Mouse (Mus musculus) c-Kit-negative CD71-positive TER-119-positive erythroid progenitor cells, embryonic 14.5 days (primary cell): ENCODE data around the gene Atxn2.

Experiments
- DNase-seq: peaks from one replicate; pipeline ENCODE4 v3.0.0-alpha.2; 2013; ENCODE audit warnings: low read depth, low spot score

The Atxn2 gene

DNA sequence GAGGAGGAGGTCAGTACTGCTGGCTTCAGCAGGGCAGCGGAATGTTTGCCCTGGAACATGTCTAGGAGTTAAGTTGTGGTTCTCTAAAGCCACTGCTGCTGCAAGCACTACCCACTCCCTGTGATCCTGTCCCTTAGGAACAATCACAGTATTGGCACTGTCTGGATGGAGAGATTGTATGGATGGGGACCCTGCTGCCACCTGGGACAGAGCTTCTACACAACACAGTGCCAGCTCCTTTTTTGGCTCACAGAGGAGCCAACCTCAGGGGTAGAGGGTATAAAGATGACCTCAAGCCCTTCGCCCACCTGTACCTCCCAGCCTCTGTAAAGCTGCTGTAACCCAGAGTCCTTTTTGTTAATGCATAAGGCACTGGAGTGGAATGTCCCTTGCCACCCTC is 105.5 kb downstream of the Atxn2 start:
- DNase-seq: no peak

DNA sequence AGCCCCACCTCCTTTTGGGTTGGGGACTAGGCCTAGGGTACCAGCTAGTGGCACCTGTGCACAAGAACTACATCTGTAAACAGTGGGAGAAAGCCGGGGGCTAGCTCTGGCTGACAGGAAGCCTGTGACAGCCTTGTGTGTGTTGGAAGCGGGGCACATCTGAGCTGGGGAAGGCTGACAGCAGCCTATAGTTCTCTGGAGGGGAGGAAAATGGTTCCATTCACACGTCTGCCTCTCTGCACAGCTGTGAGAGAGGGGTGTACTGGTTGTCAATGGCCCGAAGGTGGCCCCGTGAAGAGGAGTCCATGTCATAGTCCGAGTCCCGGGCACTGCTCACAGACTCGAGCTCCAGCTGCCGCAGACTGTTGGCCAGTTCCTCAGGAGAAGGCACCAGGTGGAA is 106.4 kb downstream of the Atxn2 start:
- DNase-seq: no peak

DNA sequence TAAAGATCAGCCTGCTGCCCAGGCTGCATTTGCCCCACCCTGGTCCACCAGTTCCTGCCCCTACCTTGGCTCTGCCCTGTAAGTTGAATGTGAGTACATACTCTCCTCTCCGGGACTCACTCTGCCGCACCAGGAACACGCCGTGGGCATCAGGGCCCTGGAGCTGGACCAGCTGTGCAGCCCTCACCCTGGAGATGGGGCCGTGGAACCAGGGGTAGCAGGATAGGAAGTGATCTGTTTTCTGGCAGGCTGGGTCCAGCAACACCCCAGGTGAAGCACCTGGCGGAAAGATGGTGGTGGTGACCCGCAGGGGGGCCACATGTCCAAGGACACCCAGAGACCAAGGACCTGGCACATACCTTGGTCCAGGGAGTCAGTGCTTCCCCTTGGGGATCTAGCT is 107.3 kb downstream of the Atxn2 start:
- DNase-seq: no peak

DNA sequence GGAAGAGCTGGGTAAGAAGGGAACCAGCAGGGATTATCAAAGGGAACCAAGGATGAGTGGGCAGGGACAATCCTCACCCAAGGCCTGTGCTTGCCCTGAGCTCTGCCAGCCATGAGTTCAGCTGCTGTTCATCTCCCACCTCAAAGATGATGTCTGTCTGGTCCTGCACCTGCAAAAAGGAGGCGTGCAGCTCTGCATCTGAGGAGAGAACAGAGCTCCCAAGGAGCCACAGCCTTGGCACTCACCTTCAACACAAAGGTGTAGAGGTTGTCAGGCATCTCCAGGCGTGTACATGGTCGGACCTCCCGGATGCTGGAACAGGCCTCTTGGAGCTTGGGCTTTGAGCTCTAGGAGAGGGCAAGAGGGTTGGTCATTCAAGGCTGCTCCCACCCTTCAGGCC is 107.7 kb downstream of the Atxn2 start:
- no peak for DNase-seq

DNA sequence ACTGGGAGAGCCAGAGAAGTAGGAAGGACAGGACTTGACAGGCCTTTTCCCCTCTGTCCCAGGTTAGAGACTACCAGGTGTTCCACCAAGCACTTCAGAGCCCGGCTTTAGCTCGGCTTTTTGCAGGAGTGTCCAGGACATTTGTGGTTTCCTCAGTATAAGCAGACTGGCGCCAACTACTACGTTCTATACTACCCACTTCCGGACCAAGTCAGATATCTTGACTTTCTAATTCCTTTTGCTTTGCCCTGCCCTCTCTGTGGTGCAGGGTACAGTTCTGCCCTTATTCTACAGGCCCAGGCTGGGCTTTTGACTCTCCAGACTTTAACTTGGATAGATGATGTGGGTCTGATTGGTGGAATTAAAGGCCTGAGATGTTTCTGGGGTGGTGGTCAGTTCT is 108.4 kb downstream of the Atxn2 start:
- no peak for DNase-seq

DNA sequence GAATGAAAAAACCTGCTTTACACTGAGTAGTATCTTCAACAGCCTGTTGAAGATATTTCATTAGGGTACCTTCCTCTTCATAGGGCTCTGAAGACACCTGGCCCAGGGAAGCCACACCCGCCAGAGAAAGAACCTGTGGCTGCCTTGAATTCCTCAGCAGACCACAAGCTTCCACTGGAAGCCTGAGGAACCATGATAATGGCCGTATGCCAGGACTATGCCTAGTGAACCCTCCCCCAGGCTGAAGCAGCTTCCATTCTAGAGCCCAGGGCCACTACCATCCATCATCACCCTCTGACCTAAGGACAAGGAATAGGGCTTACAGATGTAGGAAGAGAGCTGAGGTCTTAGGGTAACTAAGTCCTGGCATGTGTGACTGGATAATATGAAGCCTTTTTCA is 109.0 kb downstream of the Atxn2 start:
- no peak for DNase-seq

DNA sequence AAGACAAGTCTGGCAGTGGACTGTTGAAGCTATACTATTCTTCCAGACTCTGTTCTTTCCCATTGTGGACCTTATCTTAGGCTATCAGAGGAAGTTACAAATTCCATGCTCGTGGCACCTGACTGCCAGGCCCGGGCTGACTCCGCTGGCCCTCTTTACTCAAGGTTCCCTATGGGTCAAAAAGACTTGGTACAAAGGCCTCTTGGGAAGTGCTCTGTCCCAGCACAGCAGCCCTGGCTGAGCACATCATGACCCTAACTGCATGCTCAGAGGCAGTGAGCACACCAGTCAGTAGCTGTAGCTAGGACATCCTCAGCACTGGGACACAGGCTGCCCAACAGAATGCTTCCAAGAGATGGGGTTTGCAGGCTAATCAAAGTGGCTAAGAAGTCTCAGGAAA is 109.5 kb downstream of the Atxn2 start:
- DNase-seq: no peak

DNA sequence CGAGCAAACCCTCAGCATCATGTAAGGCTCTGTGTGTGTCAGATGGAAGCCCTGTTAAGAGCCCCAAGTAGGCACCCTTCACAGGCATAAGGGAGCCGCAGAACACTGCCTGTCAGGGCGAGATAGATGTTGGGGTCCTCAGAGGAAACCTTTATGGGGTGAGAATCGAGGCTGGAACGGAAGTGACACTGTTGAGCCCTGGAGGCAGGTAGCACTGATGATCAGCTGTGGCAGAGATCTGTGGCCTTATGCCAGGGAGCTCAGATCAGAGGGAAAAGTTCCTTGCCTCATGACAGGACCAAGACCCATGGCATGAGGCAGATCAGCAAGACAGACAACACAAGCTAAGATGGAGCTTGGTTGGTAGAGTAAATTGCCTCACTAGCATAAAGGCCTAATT is 110.0 kb downstream of the Atxn2 start:
- no peak for DNase-seq

DNA sequence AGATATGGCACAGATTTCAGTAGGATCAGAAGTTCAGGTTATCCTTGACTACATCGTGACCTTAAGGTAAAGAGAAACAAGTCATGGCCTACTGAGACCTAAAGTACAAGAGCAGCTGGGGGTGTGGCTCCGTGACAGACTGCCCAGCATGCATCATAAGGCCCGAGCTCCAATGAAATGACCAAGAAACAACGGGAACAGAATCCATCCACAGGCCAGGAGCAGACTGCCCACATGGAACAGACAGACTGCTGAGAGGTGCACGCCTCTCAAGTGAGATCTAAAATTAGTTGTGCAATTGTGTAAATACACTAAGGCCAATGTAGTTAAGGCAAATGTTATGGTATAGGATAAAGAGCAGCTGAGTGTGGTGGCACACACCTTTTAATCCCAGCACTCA is 110.4 kb downstream of the Atxn2 start:
- no peak for DNase-seq

DNA sequence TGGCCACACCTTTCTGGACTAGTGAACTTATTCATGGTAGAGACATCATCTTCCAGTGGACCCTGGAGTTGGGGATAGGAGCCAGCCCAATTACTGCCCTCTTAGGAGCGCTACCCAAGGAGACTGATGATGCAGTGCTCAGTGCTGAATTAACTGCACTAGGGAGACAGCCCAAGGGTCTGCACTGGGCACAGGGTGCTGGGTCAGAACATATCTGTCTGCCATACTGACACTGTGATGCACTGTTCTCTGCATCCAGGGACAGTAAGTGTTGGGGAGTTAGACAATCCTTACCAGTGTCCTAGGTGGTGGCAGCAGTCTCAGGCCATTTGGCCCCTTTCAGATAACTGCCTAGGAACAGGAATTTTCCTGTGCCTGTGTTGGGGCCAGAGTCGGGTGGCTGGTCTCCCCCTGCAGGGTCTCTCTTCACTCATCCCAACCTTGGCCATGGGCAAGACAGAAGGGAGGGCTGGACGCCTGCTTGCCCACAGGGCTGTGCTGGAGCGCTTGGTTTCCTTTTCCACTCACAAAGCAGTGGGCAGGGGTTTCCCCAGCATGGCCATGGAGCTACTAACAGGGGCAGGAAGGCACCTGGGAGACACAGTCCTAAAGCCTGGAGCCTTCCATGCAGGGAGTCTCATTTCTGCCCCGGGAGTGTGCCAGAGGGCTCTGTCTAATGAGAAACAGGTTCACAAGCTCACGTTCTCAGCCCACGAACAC is 111.8 kb downstream of the Atxn2 start:
- DNase-seq: no peak

DNA sequence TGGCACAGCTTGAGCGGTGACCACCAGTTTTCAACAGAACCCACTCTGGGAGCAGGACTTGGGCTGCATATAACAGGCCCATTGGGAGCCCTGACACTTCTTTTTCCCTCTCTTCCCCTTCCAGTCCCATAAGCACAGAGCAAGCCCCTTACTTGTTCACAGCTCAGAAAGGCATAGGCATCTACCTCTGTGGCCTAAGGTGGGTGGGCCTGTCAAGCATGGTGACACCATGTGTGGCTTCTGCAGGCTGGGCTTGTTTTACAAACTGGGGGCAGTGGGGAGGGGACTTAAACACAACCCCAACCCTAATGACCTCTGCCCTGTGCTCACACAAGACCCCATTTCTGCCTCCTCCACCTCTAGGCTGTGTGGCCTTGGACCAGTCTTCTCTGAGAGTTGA is 112.5 kb downstream of the Atxn2 start:
- DNase-seq: no peak

DNA sequence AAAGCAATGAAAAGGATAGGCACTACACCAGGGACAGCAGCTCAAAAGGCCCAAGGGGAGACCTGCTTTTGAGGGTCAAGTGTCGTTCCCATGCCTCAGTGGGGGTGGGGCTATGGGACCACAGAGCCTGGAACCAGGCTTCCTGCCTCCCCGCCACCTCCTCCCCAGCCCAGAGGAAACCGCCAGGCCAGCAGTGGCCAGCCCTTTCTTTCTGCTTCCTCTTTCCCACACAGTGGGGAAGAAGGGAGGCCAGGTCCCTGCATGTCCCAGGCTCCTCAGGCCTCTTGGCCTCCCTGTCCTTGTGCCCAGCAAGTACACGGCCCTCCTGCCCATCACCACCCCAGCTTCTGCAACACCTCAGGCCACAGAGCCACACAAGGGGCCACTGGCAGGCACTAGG is 113.0 kb downstream of the Atxn2 start:
- DNase-seq: no peak

DNA sequence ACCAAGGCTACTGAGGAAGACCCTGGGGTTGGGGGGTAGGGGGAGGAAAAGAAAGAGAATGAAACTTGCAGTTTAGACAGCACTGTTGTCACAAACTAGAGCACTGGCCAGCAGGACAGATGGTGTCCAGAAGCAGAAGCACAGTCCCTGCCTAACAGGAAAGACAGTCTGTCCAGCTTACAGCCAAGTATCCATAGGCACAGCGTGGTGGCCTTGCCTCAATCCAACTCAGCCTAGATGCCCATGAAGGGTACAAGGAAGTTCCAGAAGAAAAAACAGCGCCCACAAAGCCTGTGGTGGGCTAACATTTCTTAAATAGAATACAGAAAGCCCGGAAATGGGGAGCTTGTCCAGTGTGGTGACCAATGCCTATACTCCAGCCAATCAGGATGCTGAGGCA is 114.5 kb downstream of the Atxn2 start:
- DNase-seq: no peak

DNA sequence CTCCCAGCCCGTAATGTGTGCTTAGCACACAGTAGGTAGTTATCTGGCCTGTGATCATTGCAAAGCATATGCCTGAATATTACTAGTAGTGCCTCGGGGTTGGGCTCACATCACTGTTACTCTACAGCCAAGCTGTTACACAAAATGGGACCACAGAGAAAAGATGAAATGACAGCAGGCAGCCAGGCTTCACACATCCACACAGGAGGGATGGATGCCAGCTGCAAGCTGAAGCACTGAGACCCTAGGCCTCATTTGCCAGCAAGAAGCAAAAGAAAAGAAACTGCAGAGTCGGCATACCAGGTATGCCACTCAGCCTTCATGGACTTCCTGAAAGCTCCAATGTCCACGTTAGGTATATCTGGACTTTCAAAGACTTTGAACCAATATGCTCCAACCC is 116.7 kb downstream of the Atxn2 start:
- no peak for DNase-seq

DNA sequence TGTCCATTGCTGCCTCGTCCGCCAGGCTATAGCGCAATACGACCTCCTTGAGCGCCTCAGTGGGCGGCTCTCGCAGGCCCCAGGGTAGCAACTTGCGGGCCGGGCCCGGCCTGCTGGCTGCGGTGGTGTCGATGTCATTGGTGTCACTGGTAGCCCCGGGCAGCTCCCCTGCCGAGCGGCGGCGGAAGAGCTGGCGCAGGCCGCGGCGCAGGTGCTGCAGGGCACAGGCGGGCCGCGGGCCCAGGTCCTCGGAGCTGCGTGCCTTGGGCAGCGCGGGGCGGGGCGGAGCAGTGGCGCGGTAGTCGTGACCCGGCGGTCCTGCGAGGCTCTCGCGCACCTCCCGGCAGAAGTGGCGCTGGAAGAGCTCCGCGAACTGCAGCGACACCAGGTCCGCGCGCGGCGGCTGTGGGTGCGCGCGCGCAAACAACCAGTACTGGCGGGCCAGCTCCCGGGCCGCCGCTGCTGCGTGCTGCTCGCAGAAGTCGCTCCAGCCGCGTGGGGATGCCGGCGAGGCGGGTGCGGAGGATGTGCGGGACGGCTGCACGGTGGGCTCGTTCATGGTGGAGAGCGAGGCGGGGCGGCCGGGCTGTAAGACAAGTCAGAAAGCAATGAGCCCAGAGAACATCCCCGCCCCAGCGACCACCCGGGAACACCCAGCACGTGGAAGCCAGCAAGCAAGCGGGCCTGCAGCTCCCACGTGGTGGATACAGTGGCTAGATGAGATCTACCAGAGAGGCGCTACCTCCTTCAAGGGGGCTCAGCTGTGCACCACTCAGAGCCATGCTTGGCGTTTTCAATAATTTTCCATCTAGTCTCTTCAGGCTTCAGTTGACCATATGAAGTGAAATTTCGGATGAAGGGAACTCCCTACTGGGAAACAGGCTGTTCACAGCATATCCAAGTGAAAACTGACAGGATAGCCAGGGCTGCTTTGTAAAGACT is 117.6 kb downstream of the Atxn2 start:
- DNase-seq: no peak

DNA sequence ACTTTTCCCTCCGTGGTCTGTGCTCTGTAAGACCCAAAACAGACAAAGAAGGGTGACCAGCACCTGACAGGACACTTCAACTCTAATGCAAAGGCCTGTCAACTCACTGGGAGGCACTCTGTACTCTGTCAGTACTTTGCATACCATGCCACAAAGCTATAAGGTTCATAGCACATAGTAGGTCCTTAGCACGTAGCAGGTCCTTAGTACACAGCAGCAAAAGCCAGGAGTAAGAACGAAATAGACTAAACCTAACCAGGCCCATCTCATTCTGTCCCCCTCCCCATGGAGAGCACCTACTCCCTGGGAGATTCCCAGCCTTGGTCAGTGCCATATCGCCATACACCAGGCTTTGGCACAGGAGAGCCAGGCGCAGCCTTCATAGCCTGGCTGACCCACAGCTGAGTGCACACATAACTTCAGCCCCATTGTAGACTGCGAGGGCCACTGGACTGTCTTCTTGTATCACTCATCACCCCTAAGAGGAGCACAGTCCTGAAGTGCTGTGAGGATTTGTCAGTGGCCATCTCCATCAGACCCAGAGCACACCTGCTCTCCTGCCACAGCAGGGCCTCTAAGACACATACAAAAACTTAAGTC is 120.0 kb downstream of the Atxn2 start:
- no peak for DNase-seq

DNA sequence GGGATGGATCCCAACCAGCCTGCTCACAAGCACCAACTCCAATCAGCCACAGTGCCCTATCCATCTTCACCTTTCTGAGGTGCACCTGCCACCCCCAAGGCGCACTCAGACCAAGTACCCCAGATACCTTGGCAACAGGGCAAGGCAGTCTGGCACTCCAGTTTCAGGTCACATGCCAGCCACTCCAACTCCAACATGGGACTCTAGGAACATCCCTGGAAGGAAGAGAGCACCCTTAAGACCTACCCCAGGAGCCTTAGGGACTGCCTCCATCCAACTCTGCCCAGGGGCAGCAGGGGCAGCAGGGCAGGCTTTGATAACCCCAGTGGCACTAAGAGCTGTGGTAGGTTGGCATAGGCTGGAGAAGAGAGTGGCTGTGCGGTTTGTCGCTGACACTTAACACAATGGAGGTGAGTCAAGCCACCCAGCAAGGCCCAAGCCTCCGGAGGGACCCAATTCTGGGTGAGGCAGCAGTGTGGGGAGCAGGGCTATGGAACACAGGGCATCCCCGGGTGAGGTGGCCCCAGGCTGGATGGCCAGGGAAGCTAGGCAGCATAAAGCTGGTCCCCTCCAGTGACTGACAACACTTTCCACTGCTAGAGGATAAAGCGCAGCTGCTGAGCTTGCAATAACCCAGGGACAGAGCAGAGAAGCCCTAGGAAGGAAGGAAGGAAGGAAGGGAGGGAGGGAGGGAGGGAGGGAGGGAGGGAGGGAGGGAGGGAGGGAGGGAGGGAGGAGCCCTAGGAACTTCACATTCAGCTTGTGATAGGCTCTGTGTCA is 121.4 kb downstream of the Atxn2 start:
- DNase-seq: no peak

DNA sequence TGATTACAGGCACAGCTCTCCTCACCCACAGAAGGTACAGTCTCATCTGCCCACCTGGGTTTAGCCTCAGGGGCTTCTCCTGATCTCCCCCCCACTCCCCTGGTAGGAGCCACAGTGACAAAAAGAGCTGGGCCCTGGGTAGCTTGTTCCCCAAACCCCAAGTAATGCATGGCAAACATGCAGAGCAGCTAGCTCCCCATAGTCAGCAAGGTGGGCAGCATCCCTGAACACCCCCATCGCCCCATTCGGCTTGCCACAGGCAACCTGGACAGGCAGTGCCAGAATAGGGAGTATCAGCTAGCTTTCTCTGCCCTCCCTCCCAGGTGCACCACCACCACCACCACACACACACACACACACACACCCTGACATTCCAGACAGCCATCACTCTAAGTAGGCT is 122.0 kb downstream of the Atxn2 start:
- DNase-seq: no peak

DNA sequence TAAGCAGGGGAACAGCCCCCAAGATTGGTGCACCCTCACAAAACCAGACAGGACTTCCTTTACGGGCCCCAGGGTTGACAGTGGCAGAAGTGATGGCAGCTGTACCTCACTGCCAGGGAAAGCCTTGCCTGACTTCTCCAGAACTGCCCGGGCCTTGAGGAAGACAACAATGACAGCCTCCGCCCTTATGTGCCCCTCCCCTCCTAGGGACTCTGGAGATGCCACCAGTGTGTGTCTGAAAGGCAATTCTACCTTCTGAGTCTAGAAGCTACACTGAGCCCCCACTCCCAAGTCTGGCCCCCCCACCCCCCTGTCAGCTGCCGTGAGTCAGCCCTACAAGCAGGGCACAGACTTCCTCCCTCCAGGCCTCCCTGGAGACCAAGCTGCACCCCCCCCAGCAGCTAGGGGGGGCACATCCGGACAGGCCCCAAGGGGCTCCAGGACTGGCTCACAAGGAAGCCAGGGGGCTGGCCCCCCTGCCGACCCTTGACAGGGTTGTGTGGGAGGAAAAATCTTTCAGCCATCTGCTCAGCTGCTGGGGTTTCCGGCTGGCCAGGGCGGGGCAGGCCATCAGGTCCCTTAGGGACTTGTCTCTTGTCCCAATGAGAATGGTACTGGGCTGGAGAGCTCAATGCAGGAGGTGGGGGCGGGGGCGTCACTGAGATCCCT is 122.6 kb downstream of the Atxn2 start:
- no peak for DNase-seq

DNA sequence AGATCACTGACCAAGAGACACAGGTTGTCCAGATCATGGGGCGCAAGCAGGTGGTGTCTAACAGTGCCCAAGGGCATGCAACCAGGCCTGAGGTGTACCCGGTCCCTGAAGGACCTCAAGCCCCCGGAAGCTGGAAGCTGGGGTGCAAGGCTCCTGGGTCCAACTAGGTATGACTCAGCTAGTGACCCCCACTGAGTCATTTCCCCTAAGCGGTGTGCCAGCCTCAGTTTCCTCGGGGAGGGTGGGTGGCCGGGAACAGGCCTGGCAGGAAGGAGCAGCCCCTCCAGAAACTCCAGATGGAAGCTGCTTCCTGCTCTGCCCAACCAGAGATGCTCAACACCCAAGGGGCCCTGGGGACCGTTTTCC is 123.1 kb downstream of the Atxn2 start:
- no peak for DNase-seq

DNA sequence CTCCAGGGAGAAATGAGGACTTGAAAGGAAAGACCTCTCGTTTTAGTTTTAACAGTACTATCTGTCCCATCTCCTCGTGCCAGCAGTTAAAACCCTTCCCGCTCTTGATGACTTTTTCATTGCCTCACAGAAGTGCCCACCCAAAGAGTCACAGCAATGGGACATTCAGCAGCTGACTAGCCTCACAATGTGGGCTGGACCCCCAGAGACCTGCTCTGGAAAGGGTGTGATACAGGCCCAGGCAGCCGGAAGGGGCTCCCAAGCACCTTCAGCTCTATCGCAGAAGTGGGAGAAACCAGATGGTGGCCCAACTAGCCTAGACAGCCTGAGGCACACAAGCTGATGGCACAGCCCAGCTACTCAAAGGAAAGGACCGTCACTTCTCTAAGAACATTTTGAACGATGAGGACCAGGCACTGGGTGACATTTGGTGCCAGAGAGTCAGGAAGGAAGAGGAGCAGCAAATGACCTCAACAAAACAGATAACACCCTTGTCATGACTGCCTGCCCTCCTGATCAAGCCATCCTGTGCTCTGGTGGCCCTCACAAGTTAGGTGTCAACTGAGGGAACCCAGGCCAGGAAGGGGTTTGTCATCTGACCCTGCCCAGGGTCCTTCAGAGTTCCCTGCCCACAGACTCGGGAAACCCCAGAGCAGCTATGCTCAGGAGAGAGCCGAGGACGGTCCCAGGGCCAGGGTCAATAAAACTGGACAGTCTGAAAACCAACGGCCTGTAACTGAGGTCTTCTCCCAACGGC is 124.0 kb downstream of the Atxn2 start:
- no peak for DNase-seq
